8 mouse cellular contexts compared by ENCODE assay signal in genomic region chr7:107593904-107594303, GRCm38 (mm10). TPM values are rescaled to one million over a fixed set of nuclear protein-coding genes. Genes with fewer than 3 reads are reported as not detected.
DNase-seq lines count a peak whose midpoint lies in the region; ATAC-seq and TF ChIP-seq lines count a peak whose summit lies in the region.

No protein-coding gene starts in this region.

- H3K27ac ChIP-seq in kidney, embryonic 15.5 days: peak overlapping the region; percentile 87; the same call in 1 of the 2 replicates
- no peak overlapping the region for H3K27ac ChIP-seq in forebrain, embryonic 13.5 days
- peak overlapping the region; percentile 82; the same call in 1 of the 2 replicates for H3K27ac ChIP-seq in intestine, postnatal 0 days (ENCODE audit: low read depth, low read length)
- H3K27ac ChIP-seq in midbrain, embryonic 13.5 days: no peak overlapping the region

- no peak for TF ChIP-seq CTCF in intestine, postnatal 0 days (IDR thresholded peaks at IDR 0.05; ENCODE audit: low read depth)

- WGBS in kidney, embryonic 15.5 days: 32% methylated on average over 7 of the region's 7 CpGs
- WGBS in forebrain, embryonic 13.5 days: 33% methylated on average over 7 of the region's 7 CpGs
- 40% methylated on average over 7 of the region's 7 CpGs for WGBS in intestine, postnatal 0 days
- WGBS in midbrain, embryonic 13.5 days: 33% methylated on average over 7 of the region's 7 CpGs

- H3K36me3 ChIP-seq in kidney, embryonic 15.5 days: peaks cover 12% of the 10 kb centered on the region
- no peaks in the 10 kb centered on the region for H3K36me3 ChIP-seq in forebrain, embryonic 13.5 days (ENCODE audit: poor library complexity, severe bottlenecking)
- H3K36me3 ChIP-seq in intestine, postnatal 0 days (ENCODE audit: control insufficient read depth, insufficient read depth): no peaks in the 10 kb centered on the region
- H3K36me3 ChIP-seq in midbrain, embryonic 13.5 days: no peaks in the 10 kb centered on the region

- H3K4me3 ChIP-seq in kidney, embryonic 15.5 days (replicated peaks): peak overlapping the region; percentile 55
- peak overlapping the region; percentile 57; the same call in 1 of the 2 replicates for H3K4me3 ChIP-seq in forebrain, embryonic 13.5 days
- no peak overlapping the region for H3K4me3 ChIP-seq in intestine, postnatal 0 days (ENCODE audit: low read depth, low read length)
- H3K4me3 ChIP-seq in midbrain, embryonic 13.5 days (replicated peaks): peak overlapping the region; percentile 51; the same call in 1 of the 2 replicates

- no peak for ATAC-seq in kidney, embryonic 15.5 days (replicated peaks; ENCODE audit: low FRiP score)
- ATAC-seq in forebrain, embryonic 13.5 days: no peak
- ATAC-seq in intestine, postnatal 0 days: no peak
- ATAC-seq in midbrain, embryonic 13.5 days: no peak

- H3K27me3 ChIP-seq in kidney, embryonic 15.5 days: no peaks in the 10 kb centered on the region
- peaks cover 7% of the 10 kb centered on the region; the same call in 1 of the 2 replicates for H3K27me3 ChIP-seq in forebrain, embryonic 13.5 days
- no peaks in the 10 kb centered on the region for H3K27me3 ChIP-seq in intestine, postnatal 0 days (replicated peaks; ENCODE audit: control insufficient read depth, insufficient read depth, low read length)
- H3K27me3 ChIP-seq in midbrain, embryonic 13.5 days: peaks cover 6% of the 10 kb centered on the region

- H3K9ac ChIP-seq in kidney, embryonic 15.5 days: no peak overlapping the region
- no peak overlapping the region for H3K9ac ChIP-seq in forebrain, embryonic 13.5 days
- H3K9ac ChIP-seq in intestine, postnatal 0 days (ENCODE audit: low read depth, low read length): no peak overlapping the region
- H3K9ac ChIP-seq in midbrain, embryonic 13.5 days (replicated peaks): no peak overlapping the region

- no peaks in the 10 kb centered on the region for H3K9me3 ChIP-seq in kidney, embryonic 15.5 days (replicated peaks)
- H3K9me3 ChIP-seq in forebrain, embryonic 13.5 days (replicated peaks): no peaks in the 10 kb centered on the region
- H3K9me3 ChIP-seq in intestine, postnatal 0 days (ENCODE audit: control insufficient read depth): no peaks in the 10 kb centered on the region
- no peaks in the 10 kb centered on the region for H3K9me3 ChIP-seq in midbrain, embryonic 13.5 days

- peak overlapping the region; percentile 83 for H3K4me2 ChIP-seq in kidney, embryonic 15.5 days
- peak overlapping the region; percentile 94; the same call in 1 of the 2 replicates for H3K4me2 ChIP-seq in forebrain, embryonic 13.5 days
- H3K4me2 ChIP-seq in intestine, postnatal 0 days (replicated peaks; ENCODE audit: low read depth): peak overlapping the region; percentile 94
- H3K4me2 ChIP-seq in midbrain, embryonic 13.5 days (replicated peaks): peak overlapping the region; percentile 92

- H3K4me1 ChIP-seq in kidney, embryonic 15.5 days: peaks cover 15% of the 10 kb centered on the region
- peaks cover 15% of the 10 kb centered on the region for H3K4me1 ChIP-seq in forebrain, embryonic 13.5 days
- H3K4me1 ChIP-seq in intestine, postnatal 0 days (replicated peaks; ENCODE audit: control insufficient read depth, insufficient read depth, low read length): 0 out of 2 replicates have a peak, but pooled peaks cover 3% of the 10 kb centered on the region
- peaks cover 9% of the 10 kb centered on the region for H3K4me1 ChIP-seq in midbrain, embryonic 13.5 days (replicated peaks)

- DNase-seq in kidney, postnatal 36 days: no peak
- DNase-seq in adrenal gland, adult (ENCODE audit: inconsistent age in 2 of 2, low spot score in 1 of 2): no peak
- no peak for DNase-seq in urinary bladder, adult 2 months (ENCODE audit: low spot score)
- no peak for DNase-seq in frontal cortex, adult 2 months (ENCODE audit: extremely low spot score in 1 of 2, low spot score in 1 of 2)

RNA-seq across cellular contexts. Expression of gene Ppfibp2, which starts 1.1 kb away (rescaled TPM):
- 5.6 and 6.2 TPM in 2 replicates for polyA plus RNA-seq in kidney, embryonic 15.5 days (2015; fragmentation: Nextera tagmentation; extraction: Ambion mirVana)
- polyA plus RNA-seq in forebrain, embryonic 13.5 days (2015; fragmentation: Nextera tagmentation; extraction: Ambion mirVana): 1.1 and 1.3 TPM in 2 replicates
- polyA plus RNA-seq in intestine, postnatal 0 days (2015; fragmentation: Nextera tagmentation; extraction: Ambion mirVana): 9.8 and 10.7 TPM in 2 replicates
- 1.2 and 1.3 TPM in 2 replicates for polyA plus RNA-seq in midbrain, embryonic 13.5 days (2015; fragmentation: Nextera tagmentation; extraction: Ambion mirVana)
- 73.4 and 81.1 TPM in 2 replicates for polyA plus RNA-seq in urinary bladder, adult 2 months (2012; rRNA removed)
- polyA plus RNA-seq in frontal cortex, adult 2 months (2012; rRNA removed): 6.7 and 8.0 TPM in 2 replicates

RNA-seq across cellular contexts. Expression of gene Olfml1, which starts 26.7 kb away (rescaled TPM):
- polyA plus RNA-seq in kidney, embryonic 15.5 days (2015; fragmentation: Nextera tagmentation; extraction: Ambion mirVana): 24.1 and 26.1 TPM in 2 replicates
- polyA plus RNA-seq in forebrain, embryonic 13.5 days (2015; fragmentation: Nextera tagmentation; extraction: Ambion mirVana): 1.8 and 1.9 TPM in 2 replicates
- polyA plus RNA-seq in intestine, postnatal 0 days (2015; fragmentation: Nextera tagmentation; extraction: Ambion mirVana): 7.3 and 7.4 TPM in 2 replicates
- 2.4 and 2.5 TPM in 2 replicates for polyA plus RNA-seq in midbrain, embryonic 13.5 days (2015; fragmentation: Nextera tagmentation; extraction: Ambion mirVana)
- 20.0 and 21.6 TPM in 2 replicates for polyA plus RNA-seq in urinary bladder, adult 2 months (2012; rRNA removed)
- 10.2 and 10.8 TPM in 2 replicates for polyA plus RNA-seq in frontal cortex, adult 2 months (2012; rRNA removed)

RNA-seq across cellular contexts. Expression of gene 5330417H12Rik, which starts 31.1 kb away (rescaled TPM):
- polyA plus RNA-seq in kidney, embryonic 15.5 days (2015; fragmentation: Nextera tagmentation; extraction: Ambion mirVana): not detected in 2 replicates
- polyA plus RNA-seq in forebrain, embryonic 13.5 days (2015; fragmentation: Nextera tagmentation; extraction: Ambion mirVana): not detected in 2 replicates
- not detected in 2 replicates for polyA plus RNA-seq in intestine, postnatal 0 days (2015; fragmentation: Nextera tagmentation; extraction: Ambion mirVana)
- not detected in 2 replicates for polyA plus RNA-seq in midbrain, embryonic 13.5 days (2015; fragmentation: Nextera tagmentation; extraction: Ambion mirVana)
- not detected in 2 replicates for polyA plus RNA-seq in urinary bladder, adult 2 months (2012; rRNA removed)
- not detected in 2 replicates for polyA plus RNA-seq in frontal cortex, adult 2 months (2012; rRNA removed)

Comparison
In these comparisons a context has a peak if more than half of its experiments do, and no peak if none do; other contexts are left out.
1. H3K27ac ChIP-seq: peak in kidney, embryonic 15.5 days (single experiment) and intestine, postnatal 0 days (single experiment); none in forebrain, embryonic 13.5 days (single experiment) and midbrain, embryonic 13.5 days (single experiment).
2. Peak in every context shown above with its lines, with median percentiles within 50 percentile points of each other: H3K4me2 ChIP-seq.